ENCODE assay signal across 9 mouse cellular contexts in genomic region chr19:5725029-5725707, GRCm38 (mm10). TPM values are rescaled to one million over a fixed set of nuclear protein-coding genes. Genes with fewer than 3 reads are reported as not detected.
DNase-seq lines count a peak whose midpoint lies in the region; ATAC-seq and TF ChIP-seq lines count a peak whose summit lies in the region.
"Had no signal": no experiment of that assay in that cellular context is flagged by ENCODE, and none has a peak within 500 bp of the region (broad histone marks: within the 10 kb centered on the region; RNA-seq: fewer than 3 reads in every experiment).

No protein-coding gene starts in this region.

- no peak for ATAC-seq in forebrain, postnatal 0 days
- no peak for ATAC-seq in hindbrain, embryonic 13.5 days (ENCODE audit: low FRiP score)
- peak; percentile 9; the same call in 1 of the 2 replicates for ATAC-seq in liver, embryonic 14.5 days (ENCODE audit: insufficient read depth)

- TF ChIP-seq EP300 in liver, embryonic 14.5 days (IDR thresholded peaks at IDR 0.05; ENCODE audit: low read depth), result no peak

- peak overlapping the region; percentile 21 for H3K27ac ChIP-seq in layer of hippocampus, adult 2 months
- no peak overlapping the region for H3K27ac ChIP-seq in forebrain, postnatal 0 days (ENCODE audit: low read depth, low read length)
- no peak overlapping the region for H3K27ac ChIP-seq in hindbrain, embryonic 13.5 days
- peak overlapping the region; percentile 98 for H3K27ac ChIP-seq in liver, embryonic 14.5 days

- H3K4me3 ChIP-seq in layer of hippocampus, adult 2 months, result peak overlapping the region; percentile 50
- no peak overlapping the region for H3K4me3 ChIP-seq in forebrain, postnatal 0 days (ENCODE audit: low read depth, low read length)
- peak overlapping the region; percentile 96 for H3K4me3 ChIP-seq in hindbrain, embryonic 13.5 days
- H3K4me3 ChIP-seq in liver, embryonic 14.5 days (ENCODE audit: insufficient read depth in 1 of 2, low read depth in 2 of 2, low read length in 2 of 2), result peak overlapping the region; percentile 74 to 96

- peak overlapping the region; percentile 99 for H3K4me2 ChIP-seq in forebrain, postnatal 0 days (ENCODE audit: low read depth)
- H3K4me2 ChIP-seq in hindbrain, embryonic 13.5 days, result peak overlapping the region; percentile 99
- H3K4me2 ChIP-seq in liver, embryonic 14.5 days (ENCODE audit: low read depth), result peak overlapping the region; percentile 95

- no peak for DNase-seq in layer of hippocampus, adult 2 months (ENCODE audit: low spot score in 2 of 2)
- no peak for DNase-seq in layer of hippocampus, postnatal 36 days
- no peak for DNase-seq in forebrain, postnatal 0 days
- no peak for DNase-seq in liver, embryonic 14.5 days (ENCODE audit: low read depth in 3 of 3, low spot score in 3 of 3)
- peak; percentile 59 to 73 for DNase-seq in spleen, postnatal 10 days (ENCODE audit: low spot score in 2 of 2)
- no peak for DNase-seq in thymus, postnatal 0 days (ENCODE audit: low spot score)
- DNase-seq in urinary bladder, adult 18-20 months (ENCODE audit: low spot score in 2 of 2), result no peak

- no peak for TF ChIP-seq CTCF in layer of hippocampus, adult 2 months (conservative IDR thresholded peaks at IDR 0.05)
- TF ChIP-seq CTCF in forebrain, postnatal 0 days (IDR thresholded peaks at IDR 0.05; ENCODE audit: low read depth), result no peak
- no peak for TF ChIP-seq CTCF in liver, embryonic 14.5 days (IDR thresholded peaks at IDR 0.05; ENCODE audit: low read depth)

- no peaks in the 10 kb centered on the region for H3K9me3 ChIP-seq in forebrain, postnatal 0 days (ENCODE audit: low read length)
- no peaks in the 10 kb centered on the region for H3K9me3 ChIP-seq in hindbrain, embryonic 13.5 days
- H3K9me3 ChIP-seq in liver, embryonic 14.5 days (ENCODE audit: control insufficient read depth, low read length), result no peaks in the 10 kb centered on the region

- 85% methylated on average over 12 of the region's 12 CpGs for WGBS in forebrain, postnatal 0 days
- WGBS in hindbrain, embryonic 13.5 days, result 77% methylated on average over 12 of the region's 12 CpGs
- WGBS in liver, embryonic 14.5 days (ENCODE audit: insufficient replicate concordance), result 11% methylated on average over 12 of the region's 12 CpGs

- peaks cover 38% of the 10 kb centered on the region for H3K36me3 ChIP-seq in forebrain, postnatal 0 days (ENCODE audit: insufficient read depth)
- peaks cover 55% of the 10 kb centered on the region for H3K36me3 ChIP-seq in hindbrain, embryonic 13.5 days
- peaks cover 45% of the 10 kb centered on the region for H3K36me3 ChIP-seq in liver, embryonic 14.5 days (replicated peaks; ENCODE audit: control insufficient read depth, insufficient read depth, low read depth)

- no peaks in the 10 kb centered on the region for H3K27me3 ChIP-seq in forebrain, postnatal 0 days (ENCODE audit: insufficient read depth, low read length)
- H3K27me3 ChIP-seq in hindbrain, embryonic 13.5 days, result no peaks in the 10 kb centered on the region
- no peaks in the 10 kb centered on the region for H3K27me3 ChIP-seq in liver, embryonic 14.5 days (ENCODE audit: control insufficient read depth, insufficient read depth, low read length)
- H3K27me3 ChIP-seq: Patski had no signal

- H3K4me1 ChIP-seq in forebrain, postnatal 0 days (ENCODE audit: insufficient read depth), result peaks cover 27% of the 10 kb centered on the region
- H3K4me1 ChIP-seq in hindbrain, embryonic 13.5 days (replicated peaks), result peaks cover 52% of the 10 kb centered on the region
- peaks cover 30 to 49% of the 10 kb centered on the region in 2 experiments for H3K4me1 ChIP-seq in liver, embryonic 14.5 days (replicated peaks; ENCODE audit: control insufficient read depth in 2 of 2, insufficient read depth in 2 of 2, low read length in 1 of 2)

- peak overlapping the region; percentile 22; the same call in 1 of the 2 replicates for H3K9ac ChIP-seq in forebrain, postnatal 0 days
- H3K9ac ChIP-seq in hindbrain, embryonic 13.5 days, result peak overlapping the region; percentile 100
- peak overlapping the region; percentile 96 for H3K9ac ChIP-seq in liver, embryonic 14.5 days (replicated peaks)

RNA-seq across cellular contexts. Expression of gene Ehbp1l1, which starts 0.9 kb away (rescaled TPM):
- 10 to 100 TPM; 11.8 to 17.7 TPM for total RNA-seq in layer of hippocampus, adult 2 months (2021)
- total RNA-seq in layer of hippocampus, postnatal 36 days (2021), result 10 to 100 TPM; 13.7 to 14.2 TPM
- total RNA-seq in forebrain, postnatal 0 days (2014; rRNA removed), result 28.5 and 33.2 TPM in 2 replicates
- polyA plus RNA-seq in forebrain, postnatal 0 days (2015; fragmentation: Nextera tagmentation; extraction: Ambion mirVana), result 41.3 and 53.0 TPM in 2 replicates
- polyA plus RNA-seq in hindbrain, embryonic 13.5 days (2015; fragmentation: Nextera tagmentation; extraction: Ambion mirVana), result 6.7 and 10.1 TPM in 2 replicates
- polyA plus RNA-seq in liver, embryonic 14.5 days (2012; rRNA removed), result 70.8 and 95.5 TPM in 2 replicates
- polyA plus RNA-seq in liver, embryonic 14.5 days (2014; fragmentation: Nextera tagmentation; extraction: Ambion mirVana), result 66.0 and 76.7 TPM in 2 replicates
- 17.6 TPM in 2 replicates for polyA plus RNA-seq in thymus, postnatal 0 days (2015; fragmentation: Nextera tagmentation; extraction: Ambion mirVana)

RNA-seq across cellular contexts. Expression of gene Fam89b, which starts 4.3 kb away (rescaled TPM):
- total RNA-seq in layer of hippocampus, adult 2 months (2021), result 10 to 100 TPM; 26.5 to 29.4 TPM
- 10 to 100 TPM; 24.1 to 29.4 TPM for total RNA-seq in layer of hippocampus, postnatal 36 days (2021)
- 169 and 172 TPM in 2 replicates for total RNA-seq in forebrain, postnatal 0 days (2014; rRNA removed)
- polyA plus RNA-seq in forebrain, postnatal 0 days (2015; fragmentation: Nextera tagmentation; extraction: Ambion mirVana), result 165 and 200 TPM in 2 replicates
- 184 and 187 TPM in 2 replicates for polyA plus RNA-seq in hindbrain, embryonic 13.5 days (2015; fragmentation: Nextera tagmentation; extraction: Ambion mirVana)
- polyA plus RNA-seq in liver, embryonic 14.5 days (2012; rRNA removed), result 44.0 and 50.9 TPM in 2 replicates
- 40.6 and 41.0 TPM in 2 replicates for polyA plus RNA-seq in liver, embryonic 14.5 days (2014; fragmentation: Nextera tagmentation; extraction: Ambion mirVana)
- polyA plus RNA-seq in thymus, postnatal 0 days (2015; fragmentation: Nextera tagmentation; extraction: Ambion mirVana), result 91.8 and 92.5 TPM in 2 replicates

RNA-seq across cellular contexts. Expression of gene Ltbp3, which starts 15.5 kb away (rescaled TPM):
- total RNA-seq in layer of hippocampus, adult 2 months (2021), result 10 to 100 TPM; 23.8 to 30.0 TPM
- total RNA-seq in layer of hippocampus, postnatal 36 days (2021), result 10 to 100 TPM; 24.9 to 28.0 TPM
- 21.3 and 22.7 TPM in 2 replicates for total RNA-seq in forebrain, postnatal 0 days (2014; rRNA removed)
- 5.9 and 12.4 TPM in 2 replicates for polyA plus RNA-seq in forebrain, postnatal 0 days (2015; fragmentation: Nextera tagmentation; extraction: Ambion mirVana)
- polyA plus RNA-seq in hindbrain, embryonic 13.5 days (2015; fragmentation: Nextera tagmentation; extraction: Ambion mirVana), result 10.6 and 11.2 TPM in 2 replicates
- 1.9 and 2.1 TPM in 2 replicates for polyA plus RNA-seq in liver, embryonic 14.5 days (2012; rRNA removed)
- polyA plus RNA-seq in liver, embryonic 14.5 days (2014; fragmentation: Nextera tagmentation; extraction: Ambion mirVana), result 0.85 and 1.6 TPM in 2 replicates
- polyA plus RNA-seq in thymus, postnatal 0 days (2015; fragmentation: Nextera tagmentation; extraction: Ambion mirVana), result 9.7 and 10.2 TPM in 2 replicates

RNA-seq across cellular contexts. Expression of gene Kcnk7, which starts 21.0 kb away (rescaled TPM):
- total RNA-seq in layer of hippocampus, adult 2 months (2021), result under 1 TPM in 1 of 2 experiments, not detected in 1; 0.36 TPM
- total RNA-seq in layer of hippocampus, postnatal 36 days (2021), result not detected
- total RNA-seq in forebrain, postnatal 0 days (2014; rRNA removed), result not detected in 2 replicates
- 0.17 TPM in 1 of 2 replicates, not detected in the other for polyA plus RNA-seq in forebrain, postnatal 0 days (2015; fragmentation: Nextera tagmentation; extraction: Ambion mirVana)
- polyA plus RNA-seq in hindbrain, embryonic 13.5 days (2015; fragmentation: Nextera tagmentation; extraction: Ambion mirVana), result 0.44 and 0.63 TPM in 2 replicates
- polyA plus RNA-seq in liver, embryonic 14.5 days (2012; rRNA removed), result 0.04 TPM in 1 of 2 replicates, not detected in the other
- 0.17 and 0.27 TPM in 2 replicates for polyA plus RNA-seq in liver, embryonic 14.5 days (2014; fragmentation: Nextera tagmentation; extraction: Ambion mirVana)
- polyA plus RNA-seq in thymus, postnatal 0 days (2015; fragmentation: Nextera tagmentation; extraction: Ambion mirVana), result 0.32 and 0.74 TPM in 2 replicates

RNA-seq across cellular contexts. Expression of gene Pcnx3, which starts 36.5 kb away (rescaled TPM):
- 10 to 100 TPM; 69.1 to 78.8 TPM for total RNA-seq in layer of hippocampus, adult 2 months (2021)
- total RNA-seq in layer of hippocampus, postnatal 36 days (2021), result 10 to 100 TPM; 61.9 to 68.5 TPM
- total RNA-seq in forebrain, postnatal 0 days (2014; rRNA removed), result 57.4 and 67.1 TPM in 2 replicates
- 10.2 and 17.2 TPM in 2 replicates for polyA plus RNA-seq in forebrain, postnatal 0 days (2015; fragmentation: Nextera tagmentation; extraction: Ambion mirVana)
- polyA plus RNA-seq in hindbrain, embryonic 13.5 days (2015; fragmentation: Nextera tagmentation; extraction: Ambion mirVana), result 21.3 and 24.4 TPM in 2 replicates
- 19.8 and 25.9 TPM in 2 replicates for polyA plus RNA-seq in liver, embryonic 14.5 days (2012; rRNA removed)
- 9.1 and 9.8 TPM in 2 replicates for polyA plus RNA-seq in liver, embryonic 14.5 days (2014; fragmentation: Nextera tagmentation; extraction: Ambion mirVana)
- polyA plus RNA-seq in thymus, postnatal 0 days (2015; fragmentation: Nextera tagmentation; extraction: Ambion mirVana), result 13.7 and 19.4 TPM in 2 replicates

Comparison
In these comparisons a context has a peak if more than half of its experiments do, and no peak if none do; other contexts are left out.
1. DNase-seq: peak in spleen, postnatal 10 days (2 of 2); none in layer of hippocampus, adult 2 months (0 of 2), layer of hippocampus, postnatal 36 days (0 of 2), forebrain, postnatal 0 days (single experiment), liver, embryonic 14.5 days (0 of 3), thymus, postnatal 0 days (single experiment) and urinary bladder, adult 18-20 months (0 of 2).
2. H3K27ac ChIP-seq: peak in layer of hippocampus, adult 2 months (single experiment) and liver, embryonic 14.5 days (single experiment); none in forebrain, postnatal 0 days (single experiment) and hindbrain, embryonic 13.5 days (single experiment).
3. H3K9ac ChIP-seq: peak in every context shown above with its lines; median percentile 100 in hindbrain, embryonic 13.5 days; 96 in liver, embryonic 14.5 days; 22 in forebrain, postnatal 0 days.
4. Peak in every context shown above with its lines, with median percentiles within 50 percentile points of each other: H3K4me2 ChIP-seq.